Comparison of ENCODE assay signal across 24 mouse cellular contexts in the genomic region with DNA sequence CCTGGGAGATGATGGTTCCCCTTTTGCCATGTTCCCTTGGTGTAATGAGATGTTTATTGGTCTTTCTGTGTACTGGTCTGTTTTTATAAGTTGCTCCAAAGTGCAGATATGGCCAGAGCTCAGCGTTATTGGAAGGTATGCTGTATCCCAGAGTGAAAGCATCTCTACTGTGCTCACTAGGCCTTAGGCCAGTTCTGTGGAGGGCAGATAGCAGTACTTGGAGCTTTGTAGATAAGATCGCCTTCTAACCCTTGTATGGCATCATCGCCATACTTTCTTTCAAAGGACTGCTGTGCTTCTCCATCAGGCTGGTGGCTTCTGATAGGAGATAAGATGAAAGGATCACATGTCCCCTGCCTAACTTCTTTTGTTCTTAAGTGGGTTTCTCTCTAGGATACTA.
"Had no signal": no experiment of that assay in that cellular context is flagged by ENCODE, and none has a peak within 500 bp of the region (broad histone marks: within the 10 kb centered on the region; RNA-seq: fewer than 3 reads in every experiment).

No protein-coding gene starts in this region.

- DNase-seq: gastrocnemius, postnatal 14 days; gastrocnemius, postnatal 36 days; heart, adult 11 months; heart, adult 2 months; heart, postnatal 14 days; heart, postnatal 36 days; kidney, adult 11 months; kidney, adult 2 months; kidney, adult 9 months; kidney, postnatal 14 days; kidney, postnatal 36 days had no signal

- H3K9ac ChIP-seq: heart, embryonic 13.5 days; heart, embryonic 15.5 days; hindbrain, embryonic 13.5 days; hindbrain, embryonic 15.5 days; kidney, embryonic 15.5 days; limb, embryonic 12.5 days had no signal

- H3K4me1 ChIP-seq: heart, embryonic 13.5 days; heart, embryonic 15.5 days; hindbrain, embryonic 13.5 days; hindbrain, embryonic 15.5 days; kidney, embryonic 15.5 days; limb, embryonic 10.5 days; limb, embryonic 12.5 days had no signal

- H3K4me2 ChIP-seq: heart, embryonic 11.5 days; heart, embryonic 13.5 days; heart, embryonic 15.5 days; hindbrain, embryonic 13.5 days; hindbrain, embryonic 15.5 days; kidney, embryonic 15.5 days; limb, embryonic 12.5 days had no signal

- ATAC-seq: hindbrain, postnatal 0 days; intestine, embryonic 16.5 days had no signal

- H3K9me3 ChIP-seq: heart, embryonic 13.5 days; heart, embryonic 15.5 days; hindbrain, embryonic 13.5 days; hindbrain, embryonic 15.5 days; kidney, embryonic 15.5 days; limb, embryonic 10.5 days had no signal

- H3K27me3 ChIP-seq: heart, embryonic 13.5 days; heart, embryonic 15.5 days; hindbrain, embryonic 13.5 days; hindbrain, embryonic 15.5 days; kidney, embryonic 15.5 days; limb, embryonic 12.5 days had no signal

- H3K27ac ChIP-seq: heart, adult 2 months; heart, embryonic 13.5 days; heart, embryonic 15.5 days; hindbrain, embryonic 13.5 days; hindbrain, embryonic 15.5 days; hindbrain, postnatal 0 days; kidney, embryonic 15.5 days; kidney, postnatal 0 days; layer of hippocampus, adult 2 months; left cerebral cortex, adult 2 months; limb, embryonic 10.5 days; limb, embryonic 12.5 days had no signal

- H3K4me3 ChIP-seq: heart, adult 2 months; heart, embryonic 13.5 days; heart, embryonic 15.5 days; hindbrain, embryonic 13.5 days; hindbrain, embryonic 15.5 days; kidney, embryonic 15.5 days; layer of hippocampus, adult 2 months; left cerebral cortex, adult 2 months; limb, embryonic 10.5 days; limb, embryonic 12.5 days had no signal

- H3K36me3 ChIP-seq: heart, embryonic 13.5 days; heart, embryonic 15.5 days; hindbrain, embryonic 13.5 days; hindbrain, embryonic 15.5 days; kidney, embryonic 15.5 days; limb, embryonic 10.5 days; limb, embryonic 12.5 days had no signal
